Mouse (Mus musculus) bone marrow macrophage, adult 2 months (primary cell): ENCODE measurements around the gene Arhgef9.

ENCODE experiments used
- CTCF ChIP-seq: IDR thresholded peaks from 2 replicates; pipeline ENCODE4 v1.5.1; 2012; ENCODE audit warnings: low read depth, mild to moderate bottlenecking, low read length, moderate library complexity
- POLR2A ChIP-seq: IDR thresholded peaks from 2 replicates; pipeline ENCODE4 v1.6.1; 2012; ENCODE audit warnings: mild to moderate bottlenecking, low read depth, low read length, borderline replicate concordance

DNA sequence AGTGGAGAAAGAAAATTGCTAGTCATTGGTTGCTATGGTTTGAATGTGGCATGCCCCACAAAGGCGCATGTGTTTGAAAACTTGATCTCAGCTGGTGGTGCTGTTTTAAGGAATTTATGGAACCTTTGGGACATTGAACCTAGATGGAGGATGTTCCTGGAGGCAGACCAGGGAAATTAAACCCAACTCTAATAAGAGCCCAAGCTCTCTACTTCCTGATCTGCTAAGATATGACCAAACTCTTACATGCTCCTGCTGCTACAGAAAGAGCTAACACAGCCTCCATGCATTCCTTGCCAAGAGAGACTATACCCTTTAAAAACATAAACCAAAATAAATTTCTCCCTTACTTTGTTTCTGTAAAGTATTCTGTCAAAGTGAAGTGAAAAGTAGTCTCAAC, 63.7 kb downstream of the Arhgef9 start:
- TF ChIP-seq CTCF (no peak), POLR2A (no peak)
